Mouse (Mus musculus) Patski (cell line): Measurements from ENCODE around the gene Gstm1. TPM values are rescaled to one million over a fixed set of nuclear protein-coding genes. Genes with fewer than 3 reads are reported as not detected.
A peak's percentile ranks its signal among the peaks of the same experiment; 100 is the strongest.
"Not testable (repeated sequence)": the region's sequence is repeated elsewhere in the genome, so short reads cannot be mapped to it uniquely, and the experiment has no call there.

Experiments
- ATAC-seq: fragments of 100-300 bp; one replicate; pipeline ENCODE4 v1.8.0; 2021
- CTCF ChIA-PET: fragments of 350-600 bp; sonication (Branson Sonifier 250); formaldehyde crosslinking; loops from one replicate; lab custom pipeline; 2022; ENCODE audit warnings: inconsistent platforms; lab: Charles Lee
- POLR2A ChIA-PET: fragments of 350-600 bp; sonication (Branson Sonifier 250); formaldehyde crosslinking; loops from one replicate; lab custom pipeline; 2022; ENCODE audit warnings: antibody characterized with exemption, inconsistent platforms; lab: Charles Lee
- DNase-seq: peaks from one replicate; pipeline ENCODE4 v3.0.0-alpha.2; 2011; ENCODE audit warnings: low read depth, low spot score
- H3K27me3 ChIP-seq: fragments of 371-371 bp; one replicate; pipeline ENCODE4 v1.5.1; 2021
- CTCF ChIP-seq: fragments of 100-300 bp; IDR thresholded peaks from one replicate; pipeline ENCODE4 v1.5.1; 2021
- in situ Hi-C: fragments of 300-500 bp; cut with MboI; formaldehyde crosslinking; loops from 3 replicates; pipeline ENCODE4 v1.11.1; 2018; ENCODE audit warnings: low pct_unique_long_range_greater_than_20kb, mixed read lengths
- polyA plus RNA-seq: library from polyadenylated mRNA; unstranded; gene quantifications from one replicate; pipeline ENCODE4 v1.2.3, GENCODE M21; 2021

Gene Gstm1
- polyA plus RNA-seq, 1 experiment from 2014 or later = 145 TPM

- in situ Hi-C loops = no loop called here
- CTCF ChIA-PET = interaction anchor here (1.4 to 1.7 kb wide), 2 partner anchors 15 to 18 kb away, joined by 3 to 4 read pairs; no protein-coding TSS in a partner anchor
These were observed 19.2 kb downstream of the Gstm1 start for GRCm38 (mm10) chr3:107998591-107998990.

GRCm38 (mm10) chr3:107996576-107996975, 21.2 kb downstream of the Gstm1 start:
- no peak for TF ChIP-seq CTCF

More at GRCm38 (mm10) chr3:107998591-107998990, 19.2 kb downstream of the Gstm1 start:
- DNase-seq (no peak), ATAC-seq (no peak)
- no peaks in the 10 kb centered on the region for H3K27me3 ChIP-seq
- POLR2A ChIA-PET = no interaction called here
- no peak for TF ChIP-seq CTCF

GRCm38 (mm10) chr3:107995974-107996373, 21.8 kb downstream of the Gstm1 start:
- in situ Hi-C loops, DNase-seq, POLR2A ChIA-PET, ATAC-seq, H3K27me3 ChIP-seq: not testable (repeated sequence)
- CTCF ChIA-PET = interaction anchor here (2.2 kb wide), 1 partner anchor 10 kb away, joined by 6 read pairs; no protein-coding TSS in a partner anchor

More at GRCm38 (mm10) chr3:107996576-107996975, 21.2 kb downstream of the Gstm1 start:
- ChIA-PET CTCF (interaction anchor here (2.2 kb wide), 1 partner anchor 11 kb away, joined by 6 read pairs; no protein-coding TSS in a partner anchor), POLR2A (no interaction called here)
- in situ Hi-C loops = no loop called here
- no peak for DNase-seq
- H3K27me3 ChIP-seq = no peaks in the 10 kb centered on the region
- ATAC-seq = no peak

- ChIA-PET POLR2A (interaction anchor here (0.8 to 1.5 kb wide), 2 partner anchors 19 to 28 kb away, joined by 3 to 4 read pairs; no protein-coding TSS in a partner anchor), CTCF (interaction anchor here (0.9 to 1.8 kb wide), 9 partner anchors 10 to 93 kb away, joined by 3 to 6 read pairs (median 3); partner anchors contain the start of genes Gstm1 and Gstm3)
- H3K27me3 ChIP-seq = no peaks in the 10 kb centered on the region
- in situ Hi-C loops = no loop called here
- no peak for TF ChIP-seq CTCF
- no peak for DNase-seq
- no peak for ATAC-seq
These were observed 31.7 kb downstream of the Gstm1 start, which contains the start of gene Gstm2 for GRCm38 (mm10) chr3:107986041-107986562. TSS of gene Gstm2 (minus strand) at chr3:107986453.

- in situ Hi-C loops, H3K27me3 ChIP-seq, DNase-seq, ATAC-seq: not testable (repeated sequence)
- POLR2A ChIA-PET = interaction anchor here (0.6 to 1.5 kb wide), 2 partner anchors 20 to 22 kb away, joined by 4 read pairs; no protein-coding TSS in a partner anchor
- CTCF ChIA-PET = interaction anchor here (0.6 to 1.8 kb wide), 4 partner anchors 11 to 64 kb away, joined by 3 to 6 read pairs (median 4); partner anchors contain the start of gene Gstm3
These were observed 32.6 kb downstream of the Gstm1 start for GRCm38 (mm10) chr3:107985141-107985540.

- no peak for TF ChIP-seq CTCF
- POLR2A ChIA-PET = interaction anchor here (0.6 kb wide), 1 partner anchor 12 kb away, joined by 6 read pairs; no protein-coding TSS in a partner anchor
- DNase-seq (no peak), ATAC-seq (no peak)
- CTCF ChIA-PET = no interaction called here
- H3K27me3 ChIP-seq = no peaks in the 10 kb centered on the region
- in situ Hi-C loops = no loop called here
These were observed 33.3 kb downstream of the Gstm1 start for GRCm38 (mm10) chr3:107984471-107984870.

GRCm38 (mm10) chr3:107983771-107984170, 34.0 kb downstream of the Gstm1 start:
- CTCF ChIA-PET = interaction anchor here (1.0 to 1.8 kb wide), 4 partner anchors 14 to 52 kb away, joined by 3 to 6 read pairs (median 4); partner anchors contain the start of genes Gstm3 and Gstm7
- in situ Hi-C loops = no loop called here
- ATAC-seq = peak; percentile 19
- POLR2A ChIA-PET = interaction anchor here (0.6 kb wide), 1 partner anchor 11 kb away, joined by 6 read pairs; no protein-coding TSS in a partner anchor
- no peak for DNase-seq
- H3K27me3 ChIP-seq = no peaks in the 10 kb centered on the region
- no peak for TF ChIP-seq CTCF

GRCm38 (mm10) chr3:107982726-107983125, 35.0 kb downstream of the Gstm1 start:
- in situ Hi-C loops = no loop called here
- POLR2A ChIA-PET = interaction anchor here (0.9 kb wide), 1 partner anchor 28 kb away, joined by 3 read pairs; no protein-coding TSS in a partner anchor
- ATAC-seq (no peak), DNase-seq (no peak)
- H3K27me3 ChIP-seq = no peaks in the 10 kb centered on the region
- no peak for TF ChIP-seq CTCF
- CTCF ChIA-PET = interaction anchor here (0.7 to 1.8 kb wide), 6 partner anchors 13 to 70 kb away, joined by 3 to 6 read pairs (median 4); partner anchors contain the start of genes Gstm3 and Gstm7

GRCm38 (mm10) chr3:107981261-107981660, 36.5 kb downstream of the Gstm1 start:
- H3K27me3 ChIP-seq = no peaks in the 10 kb centered on the region
- ATAC-seq = no peak
- ChIA-PET CTCF (interaction anchor here (0.6 to 1.4 kb wide), 6 partner anchors 9 to 1711 kb away, joined by 3 to 4 read pairs (median 3); no protein-coding TSS in a partner anchor), POLR2A (no interaction called here)
- no peak for TF ChIP-seq CTCF
- no peak for DNase-seq
- in situ Hi-C loops = no loop called here

GRCm38 (mm10) chr3:107977691-107978090, 40.1 kb downstream of the Gstm1 start:
- CTCF ChIA-PET = no interaction called here
- in situ Hi-C loops = no loop called here
- POLR2A ChIA-PET = no interaction called here
- ATAC-seq (no peak), DNase-seq (no peak)
- no peak for TF ChIP-seq CTCF
- no peaks in the 10 kb centered on the region for H3K27me3 ChIP-seq
